Mouse (Mus musculus) MN1 (cell line): ENCODE results near the gene Osbp2.

Experiments used
- DNase-seq: peaks from one replicate; pipeline ENCODE4 v3.0.0-alpha.2; 2016; ENCODE audit warnings: low spot score

Gene Osbp2

DNA sequence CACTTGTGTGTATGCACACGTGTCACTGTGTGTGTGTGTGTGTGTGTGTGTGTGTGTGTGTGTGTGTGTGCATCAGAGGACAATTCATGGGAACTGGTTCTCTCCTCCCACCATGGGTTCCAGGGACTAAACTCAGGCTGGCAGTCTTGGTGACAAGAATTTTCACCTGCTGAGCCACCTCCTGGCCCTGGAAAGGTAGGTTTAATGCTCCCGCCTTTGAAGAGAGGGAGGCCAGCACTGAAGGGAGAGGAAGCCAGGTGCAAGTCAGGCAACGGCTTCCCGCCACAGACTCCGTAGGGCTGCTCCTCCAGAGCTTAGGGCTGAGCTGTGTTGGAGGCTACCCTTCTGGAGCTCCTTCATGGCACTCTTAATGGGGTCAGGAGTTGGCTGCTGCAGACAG lies 104.3 kb downstream of the Osbp2 start:
- no peak for DNase-seq

DNA sequence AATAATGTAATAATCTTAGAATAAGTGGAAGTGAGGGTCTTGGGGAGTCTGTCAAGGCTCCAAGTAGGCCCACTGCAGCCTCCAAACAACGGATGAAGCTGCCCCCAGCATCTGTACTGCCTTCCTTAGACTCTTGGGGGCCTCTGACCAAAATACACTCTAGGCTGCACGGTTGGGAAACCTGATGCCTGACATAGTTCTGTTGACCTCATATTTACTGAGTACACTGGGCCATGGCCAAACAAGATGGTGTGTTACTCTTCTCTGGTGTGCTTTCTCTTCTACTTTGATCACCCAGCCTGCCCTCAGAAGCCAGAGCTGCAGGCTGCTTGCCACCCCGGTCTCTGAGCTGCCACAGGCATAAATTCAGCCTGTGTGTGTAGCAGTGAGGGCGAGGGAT lies 108.4 kb downstream of the Osbp2 start:
- no peak for DNase-seq

DNA sequence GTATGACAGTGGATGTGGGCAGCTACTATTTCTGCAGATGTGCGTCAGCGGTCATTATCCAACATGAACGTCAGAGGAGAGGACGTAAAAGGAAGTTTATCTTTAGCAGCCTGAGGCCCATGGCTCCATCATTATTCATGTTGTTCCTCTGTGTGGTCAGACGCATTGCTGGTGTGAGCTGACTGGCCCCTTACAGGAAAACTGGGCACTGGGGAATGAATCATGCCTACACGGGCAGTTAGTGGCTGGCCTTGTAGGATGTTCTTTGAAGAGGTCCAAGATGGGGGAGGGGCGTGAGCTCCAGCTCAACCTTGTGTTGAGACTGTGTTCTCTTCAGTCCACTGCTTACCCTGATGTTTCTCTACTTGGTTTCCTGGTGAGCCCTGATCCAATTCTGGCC lies 109.0 kb downstream of the Osbp2 start:
- DNase-seq = no peak

DNA sequence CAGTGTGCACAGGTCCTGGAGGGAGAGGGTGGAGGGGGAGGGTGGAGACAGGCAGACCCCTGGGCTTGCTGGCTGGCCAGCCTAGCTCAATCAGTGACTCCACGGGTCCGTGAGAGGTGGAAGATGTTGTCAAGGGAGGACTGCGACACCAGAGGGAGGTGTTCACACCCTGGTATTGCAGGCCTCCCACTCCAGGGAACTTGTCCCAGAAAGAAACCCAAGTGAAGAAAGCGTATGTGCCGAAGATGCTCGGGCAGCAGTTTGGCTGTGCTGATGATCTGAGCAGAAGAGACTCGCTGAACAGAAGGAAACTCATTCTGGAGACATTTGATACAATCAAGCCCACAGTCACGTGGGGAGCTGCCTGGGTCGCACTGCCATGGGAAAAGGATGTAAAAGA lies 109.8 kb downstream of the Osbp2 start:
- DNase-seq = no peak

DNA sequence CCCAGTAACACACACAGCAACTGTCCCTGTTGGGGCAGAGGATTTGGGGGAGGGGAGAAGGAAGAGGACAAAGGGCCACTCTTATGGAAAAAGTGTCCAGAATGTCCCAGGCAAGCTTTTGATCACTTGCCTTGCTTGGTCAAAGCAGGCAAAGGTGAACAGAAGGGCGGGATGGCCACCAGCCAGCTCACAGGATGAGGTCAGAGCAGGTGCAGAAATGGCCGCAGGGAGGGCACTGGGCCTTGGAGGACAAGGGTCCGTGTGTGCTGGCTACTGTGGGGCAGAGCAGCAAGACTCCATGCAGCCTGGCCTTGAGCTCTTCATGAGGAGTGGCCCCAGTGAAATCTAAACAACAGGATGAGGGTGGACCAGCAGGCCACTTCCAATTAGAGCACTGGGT lies 110.9 kb downstream of the Osbp2 start:
- DNase-seq = no peak

DNA sequence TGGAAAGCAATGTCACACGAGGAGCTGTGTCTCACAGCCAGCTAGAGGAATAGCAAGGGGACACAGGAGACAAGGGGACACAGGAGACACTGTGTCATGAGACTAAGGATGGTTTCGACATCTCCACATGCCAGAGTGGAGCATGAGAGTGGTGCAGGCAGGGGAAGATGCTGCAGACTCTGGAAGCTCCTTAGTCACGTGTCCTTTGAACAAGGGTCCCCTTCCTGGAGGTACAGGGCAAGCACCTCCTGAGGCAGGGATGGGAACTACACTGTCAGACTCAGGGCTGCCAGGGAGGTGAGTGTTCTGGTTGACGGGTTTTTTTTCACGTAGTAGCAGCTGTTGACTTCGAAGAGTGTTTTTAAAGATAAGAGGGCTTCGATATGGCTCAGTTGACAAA lies 113.9 kb downstream of the Osbp2 start:
- DNase-seq = no peak

DNA sequence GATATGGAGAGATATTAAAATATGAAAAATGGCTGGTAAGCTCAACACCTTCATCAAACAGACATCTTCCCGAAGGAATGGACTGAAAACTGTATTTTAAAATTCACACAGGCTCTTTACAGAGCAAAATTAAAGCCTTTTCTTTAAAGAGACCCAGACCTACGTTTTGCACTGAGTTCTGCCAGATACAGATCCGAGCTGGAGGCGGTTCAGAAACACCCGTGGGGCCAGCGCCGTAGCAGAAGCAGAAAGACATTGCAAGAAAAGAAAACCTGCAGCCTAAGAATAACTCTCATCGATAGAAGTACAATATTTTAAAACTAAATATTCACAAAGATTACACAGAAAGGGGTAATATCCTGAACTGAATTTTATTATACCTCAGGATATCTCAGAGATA lies 121.3 kb downstream of the Osbp2 start:
- no peak for DNase-seq

DNA sequence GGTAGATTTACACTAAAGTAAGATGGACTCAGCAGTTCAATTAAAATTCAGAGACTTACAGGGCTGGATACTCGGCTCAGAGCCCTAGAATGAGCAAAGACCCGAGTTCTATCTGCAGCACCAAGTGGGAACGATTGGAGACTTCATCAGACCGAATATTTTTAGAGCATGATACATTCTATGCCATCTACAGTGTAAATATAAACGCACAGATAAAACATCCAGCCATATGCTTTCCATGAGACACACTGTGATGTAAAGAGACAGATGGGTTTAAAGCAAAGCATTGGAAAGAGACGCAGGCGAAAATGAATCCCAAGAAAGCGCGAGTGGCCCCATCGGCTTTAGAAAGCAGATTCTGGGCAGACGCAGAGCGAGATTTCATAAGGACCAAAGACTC lies 122.5 kb downstream of the Osbp2 start:
- DNase-seq = no peak

DNA sequence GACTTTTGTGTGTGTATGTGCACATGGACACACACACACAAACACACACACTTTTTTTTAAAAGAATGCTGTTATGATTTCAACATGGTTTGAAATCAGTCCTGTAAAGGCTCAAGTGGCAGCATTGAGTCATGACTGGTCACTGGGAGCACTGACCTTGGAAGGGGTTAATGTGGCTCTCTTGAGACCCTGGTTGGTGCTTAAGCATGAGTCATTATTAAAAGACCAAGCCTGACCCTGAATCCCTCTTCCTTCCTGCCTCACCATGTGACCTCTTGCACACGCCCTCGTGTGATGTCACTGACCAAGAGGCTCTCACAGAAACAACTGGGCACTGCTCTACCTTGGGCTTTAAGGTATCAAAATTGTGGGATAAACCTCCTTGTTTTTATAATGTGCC lies 124.9 kb downstream of the Osbp2 start:
- no peak for DNase-seq

DNA sequence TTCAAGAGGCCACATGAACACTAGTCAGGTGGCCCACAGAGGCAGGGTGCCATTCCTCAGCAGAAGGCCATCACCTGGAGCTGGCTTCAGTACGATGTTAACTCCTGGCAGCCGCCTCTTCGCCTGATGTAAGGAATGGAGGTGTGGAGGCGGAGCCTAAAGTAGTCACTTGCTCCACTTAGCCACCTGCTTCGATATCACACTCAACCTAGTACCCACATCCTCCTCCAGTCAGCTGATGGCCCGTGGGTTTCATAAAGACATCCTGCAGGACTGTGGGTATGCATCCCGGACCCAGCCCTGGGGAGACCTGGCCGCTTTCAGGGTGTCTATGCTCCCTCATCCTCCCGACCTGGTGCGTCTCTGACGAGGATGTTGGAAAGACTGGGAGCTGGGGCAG lies 128.0 kb downstream of the Osbp2 start:
- DNase-seq = no peak

DNA sequence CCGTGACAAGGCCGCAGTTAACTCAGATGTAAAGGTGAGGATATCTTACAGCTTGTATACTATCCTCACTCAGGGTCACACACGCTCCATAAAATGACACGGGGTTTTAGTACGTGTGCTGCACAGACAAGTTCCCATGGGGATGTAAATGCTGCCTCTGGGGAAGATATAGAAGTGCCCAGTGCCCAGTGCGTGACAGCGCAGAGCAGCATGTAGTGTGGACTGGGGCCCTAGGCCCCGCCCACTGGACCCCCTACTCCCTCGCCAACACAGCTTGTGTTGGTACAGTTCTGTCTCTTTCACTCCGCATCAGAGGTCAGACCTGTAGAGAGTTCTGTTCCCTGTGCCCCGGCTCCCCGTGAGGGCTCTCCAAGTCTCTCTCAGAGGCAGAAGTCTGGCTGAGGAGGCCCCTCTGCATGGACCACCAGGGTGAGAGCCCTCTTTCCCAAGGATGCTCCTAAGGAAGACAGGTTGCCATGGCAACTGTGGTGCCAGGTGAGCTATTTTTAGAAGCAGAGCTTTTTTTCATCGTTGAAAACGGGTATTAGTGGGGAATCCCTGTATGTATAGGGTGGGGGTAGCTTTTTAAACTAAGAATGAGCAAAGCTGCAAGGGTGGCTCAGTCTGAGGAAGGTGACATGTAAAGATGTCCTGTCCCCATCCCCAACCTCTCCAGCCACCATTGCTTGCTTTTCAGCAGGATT lies 129.6 kb downstream of the Osbp2 start:
- no peak for DNase-seq

DNA sequence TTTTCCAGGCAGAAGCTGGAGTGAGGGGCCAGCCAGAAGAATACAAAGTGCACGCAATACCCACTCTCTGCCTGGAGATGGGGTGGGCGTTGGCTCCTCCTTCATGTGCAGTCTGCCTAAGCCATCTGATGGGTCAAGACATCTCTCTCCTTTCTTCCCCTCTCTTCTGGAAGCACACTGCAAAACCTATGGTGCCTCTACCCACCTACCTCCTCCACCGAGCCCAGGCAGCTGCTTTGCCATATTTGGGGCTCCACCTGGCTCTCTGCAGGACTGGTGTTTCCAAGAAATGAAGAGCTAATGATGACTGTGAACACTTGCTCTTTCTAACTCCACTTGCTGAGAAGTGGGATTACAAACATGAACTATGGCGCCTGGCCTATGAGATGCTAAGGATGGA lies 132.2 kb downstream of the Osbp2 start:
- no peak for DNase-seq

DNA sequence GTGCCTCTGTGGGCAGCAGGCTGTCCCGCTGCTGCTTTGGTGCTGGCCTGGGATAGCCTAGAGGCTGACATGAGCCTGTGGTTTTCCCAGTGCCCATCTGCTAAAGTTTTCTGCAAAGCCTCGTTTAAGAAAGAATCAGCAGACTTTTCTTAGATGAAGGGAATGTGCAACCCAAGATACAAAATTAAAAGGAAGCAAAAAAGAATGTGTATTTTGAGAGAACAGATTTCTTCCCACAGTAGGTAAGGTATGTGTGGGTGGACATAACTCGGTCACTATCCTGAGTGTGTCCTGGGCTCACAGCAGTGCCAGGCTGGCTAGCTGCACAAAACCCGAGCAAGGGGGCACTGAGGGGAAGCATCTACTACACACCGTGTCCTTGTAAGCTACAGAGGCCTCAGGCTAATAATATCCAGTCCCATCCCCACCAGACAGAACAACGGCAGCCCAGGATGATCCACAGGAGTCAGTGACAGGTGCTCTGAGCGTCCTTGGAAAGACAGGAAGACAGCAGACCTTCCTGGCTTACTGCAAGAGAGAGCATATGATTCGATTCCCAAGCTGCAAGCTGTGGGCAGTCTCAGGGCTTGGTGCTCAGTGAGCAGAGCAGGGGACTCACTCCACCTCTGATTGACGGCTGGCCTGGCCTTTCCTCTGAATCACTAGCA lies 136.1 kb downstream of the Osbp2 start:
- no peak for DNase-seq

DNA sequence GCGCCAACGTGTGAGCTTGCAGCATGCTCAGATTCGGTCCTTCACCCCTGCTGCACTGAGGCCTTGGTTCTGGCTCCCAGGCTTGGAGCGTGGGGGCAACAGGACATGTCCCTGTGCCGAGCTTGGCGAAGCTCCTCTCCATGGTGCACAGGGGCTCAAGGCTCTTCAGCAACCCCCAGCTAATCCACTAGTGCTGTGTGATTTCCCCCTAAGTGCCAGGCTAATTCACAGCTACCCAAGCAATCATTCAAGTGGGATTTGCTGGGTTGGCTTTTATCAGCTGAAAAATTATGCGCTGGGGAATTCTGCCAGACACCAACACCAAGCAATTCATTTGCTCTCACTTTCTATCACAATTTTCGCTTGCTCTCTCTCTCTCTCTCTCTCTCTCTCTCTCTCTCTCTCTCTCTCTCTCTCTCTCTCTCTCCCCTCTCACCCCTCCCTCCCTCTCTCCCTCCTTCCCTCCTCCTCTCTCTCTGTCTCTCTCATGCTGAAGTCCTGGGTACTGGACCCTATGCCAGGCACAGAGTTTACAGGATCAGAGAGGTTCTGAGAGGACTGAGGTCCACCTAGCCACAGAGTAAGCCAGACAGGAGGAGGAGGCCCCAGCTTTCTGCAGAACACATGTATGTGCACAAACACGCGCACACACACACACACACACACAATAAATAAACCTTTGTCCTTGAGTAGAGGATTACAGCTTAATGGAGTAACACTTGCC lies 138.2 kb downstream of the Osbp2 start:
- no peak for DNase-seq

DNA sequence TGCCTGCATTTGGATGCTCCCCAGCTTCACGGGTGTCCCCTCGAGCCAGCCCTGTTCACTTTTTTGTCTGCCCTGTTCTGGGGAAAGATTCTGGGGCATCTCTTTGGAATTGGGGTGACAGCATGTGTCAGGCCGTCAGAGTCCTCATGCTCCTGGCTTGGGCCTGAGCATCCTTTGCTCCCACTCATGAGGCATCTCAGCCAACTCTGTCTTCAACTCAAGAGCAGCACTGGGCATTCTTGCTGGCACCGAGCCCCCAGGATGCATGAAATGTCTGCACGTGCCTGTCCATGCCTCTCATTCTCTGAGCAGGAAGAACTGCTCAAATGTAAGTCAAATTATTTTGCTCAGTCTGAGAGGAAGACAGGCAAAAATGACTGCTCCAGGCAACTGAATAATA lies 139.0 kb downstream of the Osbp2 start:
- no peak for DNase-seq

DNA sequence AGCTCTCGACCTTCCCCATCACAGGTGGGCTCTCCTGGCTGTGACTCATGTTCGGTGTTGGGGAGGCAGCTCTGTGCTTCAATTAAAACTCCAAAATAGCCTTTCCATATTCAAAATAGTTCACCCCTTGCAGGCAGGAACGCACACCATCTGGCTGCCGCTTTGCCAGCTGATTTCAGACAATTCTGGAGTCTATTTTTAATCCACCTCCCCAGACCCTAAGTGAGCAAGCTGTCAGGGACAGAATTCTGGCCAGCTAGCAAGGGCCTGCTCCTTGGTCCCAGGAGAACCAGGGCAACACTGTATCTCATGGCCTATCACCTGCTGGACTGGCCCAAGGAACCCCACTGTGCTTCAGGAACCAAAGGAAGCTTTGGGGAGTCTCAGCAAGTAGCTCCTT lies 139.8 kb downstream of the Osbp2 start:
- no peak for DNase-seq

DNA sequence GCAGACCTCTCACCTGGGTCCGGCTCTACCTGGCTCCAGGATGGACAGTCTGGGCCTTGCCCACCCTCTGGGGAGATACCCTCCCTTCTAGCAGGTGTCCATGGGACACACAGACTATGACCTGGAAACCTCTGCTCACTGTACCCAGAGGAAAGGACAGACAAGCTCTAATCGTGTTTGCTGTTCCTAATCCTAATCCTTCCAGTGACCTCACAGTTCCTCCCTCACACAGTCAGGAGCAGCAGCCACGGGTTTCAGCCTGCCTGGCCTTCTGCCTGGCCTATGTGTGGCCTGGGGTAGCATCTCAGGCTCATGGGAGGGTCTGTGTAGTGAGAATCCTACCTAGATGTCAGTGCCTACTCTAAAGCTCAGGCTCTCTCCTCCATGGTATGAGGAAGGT lies 140.8 kb downstream of the Osbp2 start:
- no peak for DNase-seq

DNA sequence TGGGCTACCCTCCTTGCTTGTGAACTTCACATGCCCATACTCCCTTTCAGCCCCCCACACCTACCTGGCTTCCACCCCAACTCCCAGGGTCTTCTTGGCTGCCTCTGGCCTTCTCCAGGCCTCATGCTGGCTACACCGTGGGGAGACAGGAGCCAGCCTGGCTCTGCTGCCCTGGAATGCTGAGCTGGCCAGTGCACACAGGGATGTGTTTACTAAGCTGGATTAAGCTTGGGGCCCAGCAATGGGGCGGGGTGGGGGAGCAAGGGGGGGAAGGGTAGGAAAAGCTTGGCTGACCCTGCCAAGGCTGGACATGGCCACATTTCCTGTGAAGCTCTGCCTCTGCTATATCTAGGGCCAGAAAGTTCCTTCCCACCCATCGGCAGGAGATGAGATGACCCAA lies 141.7 kb downstream of the Osbp2 start:
- no peak for DNase-seq

DNA sequence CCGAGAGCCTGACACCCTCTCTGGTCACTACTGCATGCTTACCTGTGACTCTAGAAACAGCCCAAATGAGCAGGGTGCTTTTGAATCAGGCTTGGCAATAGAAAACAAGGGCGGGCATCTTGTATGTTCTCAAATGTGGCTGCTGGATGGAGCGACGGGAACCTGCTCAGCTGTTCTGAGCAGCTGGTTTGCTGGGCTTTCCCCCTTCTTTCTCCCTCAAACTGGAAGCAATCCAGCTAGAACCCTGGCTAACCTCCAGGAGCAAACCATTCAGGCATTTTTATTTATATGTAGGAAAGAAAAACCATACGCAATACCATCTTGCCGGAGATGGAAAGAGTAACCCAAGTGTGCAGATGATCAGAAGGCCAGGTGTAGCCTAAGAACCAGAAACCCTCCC lies 147.0 kb downstream of the Osbp2 start:
- no peak for DNase-seq

DNA sequence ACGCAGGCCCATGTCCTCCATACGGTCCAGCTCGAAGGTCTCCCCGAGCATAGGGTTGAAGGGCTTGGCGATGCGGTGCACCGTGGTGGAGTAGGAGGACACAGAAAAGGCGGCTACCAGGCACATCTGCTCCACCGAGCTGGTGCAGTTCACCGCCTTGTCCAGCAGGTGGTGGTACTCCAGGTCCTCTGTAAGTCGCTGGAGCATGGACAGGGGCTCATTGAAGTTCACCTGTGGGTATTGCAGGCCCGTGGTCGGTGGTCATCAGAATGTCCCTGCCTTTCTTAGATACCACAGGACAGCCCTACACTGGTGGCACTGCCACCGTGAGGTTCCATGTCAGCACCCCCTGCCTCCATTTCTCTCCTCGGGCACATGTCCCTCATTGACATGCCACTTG lies 149.2 kb downstream of the Osbp2 start:
- DNase-seq = peak; percentile 47

DNA sequence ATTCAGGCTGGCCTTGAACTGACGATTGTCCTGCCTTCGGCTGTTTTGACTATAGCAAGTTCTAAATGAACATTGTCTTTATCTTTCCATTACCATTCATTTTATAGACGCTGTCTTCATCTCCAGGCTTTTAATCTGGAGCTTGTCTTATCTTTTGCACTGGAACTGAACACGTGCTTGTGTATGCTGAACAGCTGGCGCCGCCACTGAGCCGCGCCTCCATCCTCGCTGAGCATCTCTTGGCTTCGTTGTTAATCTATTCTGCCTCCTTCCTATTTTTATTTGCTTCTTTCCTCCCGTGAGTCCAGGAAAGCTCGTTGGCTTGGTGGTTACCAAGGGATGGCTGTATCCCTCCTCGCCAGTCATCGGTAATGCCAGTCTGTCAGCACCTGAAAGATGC lies 153.5 kb downstream of the Osbp2 start:
- no peak for DNase-seq

DNA sequence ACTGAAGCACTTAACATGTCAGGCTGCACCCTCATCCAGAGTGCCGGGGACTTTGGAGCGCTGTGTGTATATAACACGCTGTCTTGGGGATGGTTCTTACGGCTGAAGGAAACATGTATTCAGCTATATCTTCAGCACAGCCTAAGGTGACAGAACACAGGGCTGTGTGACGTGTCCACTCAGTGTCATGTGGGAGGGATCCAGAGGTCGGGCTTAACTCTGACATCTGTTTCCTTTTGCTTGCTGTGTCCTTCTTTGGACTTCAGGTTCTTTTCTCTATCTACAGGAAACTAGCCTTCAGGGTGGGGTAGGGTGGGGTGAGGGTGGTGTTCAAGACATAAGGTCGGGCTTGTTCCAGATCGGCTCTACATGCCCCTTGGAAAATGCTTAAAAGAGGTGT lies 156.6 kb downstream of the Osbp2 start:
- DNase-seq = no peak

DNA sequence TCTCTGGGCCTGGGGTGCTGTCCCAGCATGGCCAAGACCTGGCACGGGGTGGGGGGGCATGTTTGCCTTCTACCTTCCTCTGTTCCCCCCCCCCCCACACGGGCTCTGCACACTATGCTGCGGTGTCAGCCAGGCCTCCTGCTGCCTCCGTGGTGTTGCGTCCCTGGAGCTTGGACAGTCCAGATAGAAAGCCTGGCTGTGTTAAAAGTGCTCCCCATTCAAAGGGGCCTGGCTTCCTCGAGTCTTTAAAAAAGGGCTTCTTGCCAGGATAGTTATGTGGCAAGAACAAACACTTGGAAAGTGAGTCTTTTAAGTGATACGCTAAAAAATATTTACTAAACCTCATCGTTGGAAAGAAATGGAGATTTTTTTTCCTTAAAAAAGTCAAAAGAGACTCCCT lies 159.3 kb downstream of the Osbp2 start:
- no peak for DNase-seq
